In the genomic region with DNA sequence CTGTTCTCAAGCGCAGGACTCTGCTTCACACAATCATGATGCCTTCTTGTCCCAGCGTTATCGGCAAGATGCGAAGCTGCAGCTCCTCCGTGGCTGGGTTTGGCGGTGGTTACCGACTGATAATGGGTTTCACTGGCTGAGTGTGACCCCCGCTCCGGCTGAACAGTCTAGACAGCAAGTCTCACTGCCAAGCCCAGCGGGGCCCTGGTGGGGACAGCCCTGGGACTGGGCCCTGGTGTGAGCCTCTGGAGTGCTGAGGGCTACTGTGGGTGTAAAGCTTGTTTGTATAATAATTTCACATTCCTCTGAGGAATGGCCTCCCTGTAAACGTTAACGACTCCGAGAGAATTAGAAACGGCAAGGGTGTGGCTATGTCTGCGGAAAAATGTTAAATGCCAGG, we compare ENCODE assay signal across 12 mouse cellular contexts. TPM values are rescaled to one million over a fixed set of nuclear protein-coding genes. Genes with fewer than 3 reads are reported as not detected.
A peak's percentile ranks its signal among the peaks of the same experiment; 100 is the strongest.
DNase-seq lines count a peak whose midpoint lies in the region; ATAC-seq and TF ChIP-seq lines count a peak whose summit lies in the region.
"Had no signal": no experiment of that assay in that cellular context is flagged by ENCODE, and none has a peak within 500 bp of the region (broad histone marks: within the 10 kb centered on the region; RNA-seq: fewer than 3 reads in every experiment).

No protein-coding gene starts in this region.

- no peaks in the 10 kb centered on the region for H3K36me3 ChIP-seq in stomach, embryonic 16.5 days (ENCODE audit: control insufficient read depth, insufficient read depth, low read length)
- no peaks in the 10 kb centered on the region for H3K36me3 ChIP-seq in midbrain, embryonic 10.5 days
- H3K36me3 ChIP-seq: hindbrain, embryonic 10.5 days had no signal

- no peak for TF ChIP-seq CTCF in gastrocnemius, adult 2 months (IDR thresholded peaks at IDR 0.05)

- H3K4me2 ChIP-seq in stomach, embryonic 16.5 days (ENCODE audit: low read depth, low read length) = 0 out of 2 replicates have a peak overlapping the region, but pooled peaks have one; percentile 13

- peak overlapping the region; percentile 26; the same call in 1 of the 2 replicates for H3K4me3 ChIP-seq in gastrocnemius, adult 2 months
- H3K4me3 ChIP-seq in stomach, embryonic 16.5 days (replicated peaks; ENCODE audit: low read length) = no peak overlapping the region
- H3K4me3 ChIP-seq in midbrain, embryonic 10.5 days = no peak overlapping the region
- H3K4me3 ChIP-seq: hindbrain, embryonic 10.5 days had no signal

- no peaks in the 10 kb centered on the region for H3K27me3 ChIP-seq in stomach, embryonic 16.5 days (ENCODE audit: control insufficient read depth, insufficient read depth, low read length)
- H3K27me3 ChIP-seq in midbrain, embryonic 10.5 days (ENCODE audit: low read depth, poor library complexity, severe bottlenecking) = no peaks in the 10 kb centered on the region
- H3K27me3 ChIP-seq: CH12.LX had no signal

- H3K4me1 ChIP-seq in stomach, embryonic 16.5 days (ENCODE audit: control insufficient read depth, insufficient read depth, low read length) = peaks cover 3% of the 10 kb centered on the region; the same call in 1 of the 2 replicates
- H3K4me1 ChIP-seq in midbrain, embryonic 10.5 days = no peaks in the 10 kb centered on the region
- H3K4me1 ChIP-seq: hindbrain, embryonic 10.5 days had no signal

- H3K9ac ChIP-seq in stomach, embryonic 16.5 days (ENCODE audit: low read length) = peak overlapping the region; percentile 29; the same call in 1 of the 2 replicates

- intact Hi-C loops in gastrocnemius, adult 2 months (cut with DNase I) = no loop called here

- WGBS in stomach, embryonic 16.5 days = 41% methylated on average over 15 of the region's 15 CpGs
- 83% methylated on average over 15 of the region's 15 CpGs for WGBS in midbrain, embryonic 10.5 days

- ATAC-seq in stomach, embryonic 16.5 days (ENCODE audit: insufficient read depth, low FRiP score) = 0 out of 2 replicates have a peak, but pooled peaks have one; percentile 45
- ATAC-seq in frontal cortex, adult (ENCODE audit: low TSS enrichment) = no peak

- no peak overlapping the region for H3K27ac ChIP-seq in gastrocnemius, adult 2 months
- peak overlapping the region; percentile 42; the same call in 1 of the 2 replicates for H3K27ac ChIP-seq in stomach, embryonic 16.5 days (ENCODE audit: low read length)
- H3K27ac ChIP-seq in midbrain, embryonic 10.5 days (replicated peaks) = no peak overlapping the region
- H3K27ac ChIP-seq: hindbrain, embryonic 10.5 days had no signal

- no peak for DNase-seq in gastrocnemius, adult 2 months
- DNase-seq in gastrocnemius, adult 18-20 months (ENCODE audit: low spot score) = no peak
- peak; percentile 16 to 51 for DNase-seq in lung, postnatal 4 days
- no peak for DNase-seq in lung, postnatal 36 days
- DNase-seq in heart, postnatal 4 days = peak; percentile 43
- DNase-seq in midbrain, embryonic 10.5 days (ENCODE audit: low spot score) = no peak
- DNase-seq: right cerebral cortex, adult 18-20 months had no signal

- no peaks in the 10 kb centered on the region for H3K9me3 ChIP-seq in stomach, embryonic 16.5 days (replicated peaks; ENCODE audit: control insufficient read depth, low read length)
- no peaks in the 10 kb centered on the region for H3K9me3 ChIP-seq in midbrain, embryonic 10.5 days (replicated peaks)
- H3K9me3 ChIP-seq: hindbrain, embryonic 10.5 days had no signal

RNA-seq across cellular contexts. Expression of gene Agfg1, which starts 19.1 kb away (rescaled TPM):
- 10 to 100 TPM; 24.6 to 27.7 TPM for total RNA-seq in gastrocnemius, adult 2 months (2021)
- 10 to 100 TPM; 20.4 to 23.4 TPM for total RNA-seq in gastrocnemius, adult 18-20 months (2021)
- total RNA-seq in heart, postnatal 4 days (2021) = 10 to 100 TPM; 48.5 to 50.8 TPM
- 17.0 and 21.6 TPM in 2 replicates for polyA plus RNA-seq in stomach, embryonic 16.5 days (2015; fragmentation: Nextera tagmentation; extraction: Ambion mirVana)
- polyA plus RNA-seq in midbrain, embryonic 10.5 days (2016; fragmentation: Nextera tagmentation; extraction: Ambion mirVana) = 32.0 and 33.5 TPM in 2 replicates

RNA-seq across cellular contexts. Expression of gene Gm47791, which starts 49.1 kb away (rescaled TPM):
- not detected for total RNA-seq in gastrocnemius, adult 2 months (2021)
- total RNA-seq in gastrocnemius, adult 18-20 months (2021) = not detected
- total RNA-seq in heart, postnatal 4 days (2021) = not detected
- polyA plus RNA-seq in stomach, embryonic 16.5 days (2015; fragmentation: Nextera tagmentation; extraction: Ambion mirVana) = not detected in 2 replicates
- not detected in 2 replicates for polyA plus RNA-seq in midbrain, embryonic 10.5 days (2016; fragmentation: Nextera tagmentation; extraction: Ambion mirVana)
- total RNA-seq: CH12.LX; layer of hippocampus, postnatal 25 days had no signal
- polyA plus RNA-seq: hindbrain, embryonic 10.5 days had no signal

RNA-seq across cellular contexts. Expression of gene Tm4sf20, which starts 51.9 kb away (rescaled TPM):
- not detected for total RNA-seq in gastrocnemius, adult 2 months (2021)
- not detected for total RNA-seq in gastrocnemius, adult 18-20 months (2021)
- not detected for total RNA-seq in heart, postnatal 4 days (2021)
- polyA plus RNA-seq in stomach, embryonic 16.5 days (2015; fragmentation: Nextera tagmentation; extraction: Ambion mirVana) = 19.1 and 21.3 TPM in 2 replicates
- not detected in 2 replicates for polyA plus RNA-seq in midbrain, embryonic 10.5 days (2016; fragmentation: Nextera tagmentation; extraction: Ambion mirVana)
- total RNA-seq: CH12.LX; layer of hippocampus, postnatal 25 days had no signal

Comparison
In these comparisons a context has a peak if more than half of its experiments do, and no peak if none do; other contexts are left out.
1. DNase-seq: peak in lung, postnatal 4 days (2 of 2) and heart, postnatal 4 days (single experiment); none in gastrocnemius, adult 2 months (single experiment), gastrocnemius, adult 18-20 months (single experiment), lung, postnatal 36 days (single experiment) and midbrain, embryonic 10.5 days (single experiment).